8 mouse cellular contexts compared by ENCODE assay signal in the genomic region with DNA sequence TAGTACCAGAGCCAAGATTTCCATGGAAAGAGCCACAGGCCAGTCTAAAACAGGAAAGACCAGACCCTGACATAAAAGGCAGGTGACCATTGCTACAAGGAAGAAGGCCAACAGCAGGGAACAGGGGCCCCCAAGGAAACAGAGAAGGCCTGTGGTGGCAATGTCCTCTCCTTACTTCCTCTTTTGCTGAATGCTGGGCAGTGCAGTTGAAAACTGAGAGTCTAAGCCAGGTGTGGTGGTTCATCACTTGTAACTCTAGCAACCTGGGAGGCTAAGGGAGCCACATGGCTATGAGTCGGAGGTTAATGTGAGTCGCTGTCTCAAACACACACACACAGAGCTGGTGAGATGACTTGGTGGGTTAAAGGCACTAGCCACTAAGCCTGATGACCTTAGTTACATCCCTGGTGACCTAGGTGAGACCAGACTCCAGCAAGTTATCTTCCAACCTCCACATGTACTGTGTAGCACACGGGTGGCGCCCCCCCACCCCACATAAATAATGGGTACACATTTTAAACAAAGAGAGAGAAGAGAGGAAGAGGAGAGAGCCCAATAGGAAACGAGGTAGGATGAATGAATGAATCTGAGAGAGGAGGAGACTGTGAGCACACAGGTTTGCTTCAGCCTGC. TPM values are rescaled to one million over a fixed set of nuclear protein-coding genes. Genes with fewer than 3 reads are reported as not detected.
DNase-seq lines count a peak whose midpoint lies in the region; ATAC-seq lines count a peak whose summit lies in the region.

No protein-coding gene starts in this region.

- ATAC-seq in kidney, embryonic 16.5 days (ENCODE audit: low FRiP score, low TSS enrichment), result no peak
- no peak for ATAC-seq in limb, embryonic 13.5 days (ENCODE audit: low FRiP score, low read depth)
- ATAC-seq in neural tube, embryonic 12.5 days (ENCODE audit: low FRiP score, low read depth), result no peak

- H3K27ac ChIP-seq in kidney, embryonic 16.5 days (ENCODE audit: low read length), result no peak overlapping the region
- peak overlapping the region; percentile 91; the same call in 1 of the 2 replicates for H3K27ac ChIP-seq in embryonic facial prominence, embryonic 10.5 days (replicated peaks)
- H3K27ac ChIP-seq in limb, embryonic 13.5 days, result no peak overlapping the region
- no peak overlapping the region for H3K27ac ChIP-seq in neural tube, embryonic 12.5 days

- H3K9ac ChIP-seq in kidney, embryonic 16.5 days (replicated peaks; ENCODE audit: low read length), result peak overlapping the region; percentile 78; the same call in 1 of the 2 replicates
- H3K9ac ChIP-seq in limb, embryonic 13.5 days, result peak overlapping the region; percentile 82
- no peak overlapping the region for H3K9ac ChIP-seq in neural tube, embryonic 12.5 days

- H3K9me3 ChIP-seq in kidney, embryonic 16.5 days (ENCODE audit: low read length), result peaks cover 21% of the 10 kb centered on the region
- H3K9me3 ChIP-seq in embryonic facial prominence, embryonic 10.5 days, result peaks cover 11% of the 10 kb centered on the region; the same call in 1 of the 2 replicates
- peaks cover 10% of the 10 kb centered on the region for H3K9me3 ChIP-seq in limb, embryonic 13.5 days
- 0 out of 2 replicates have a peak, but pooled peaks cover 11% of the 10 kb centered on the region for H3K9me3 ChIP-seq in neural tube, embryonic 12.5 days

- H3K4me1 ChIP-seq in kidney, embryonic 16.5 days (ENCODE audit: insufficient read depth, low read length), result peaks cover 7% of the 10 kb centered on the region
- peaks cover 26% of the 10 kb centered on the region for H3K4me1 ChIP-seq in embryonic facial prominence, embryonic 10.5 days
- peaks cover 18% of the 10 kb centered on the region for H3K4me1 ChIP-seq in limb, embryonic 13.5 days
- H3K4me1 ChIP-seq in neural tube, embryonic 12.5 days, result peaks cover 10% of the 10 kb centered on the region; the same call in 1 of the 2 replicates

- no peaks in the 10 kb centered on the region for H3K27me3 ChIP-seq in kidney, embryonic 16.5 days (ENCODE audit: insufficient read depth, low read length)
- H3K27me3 ChIP-seq in embryonic facial prominence, embryonic 10.5 days (replicated peaks; ENCODE audit: low read depth, poor library complexity, severe bottlenecking), result no peaks in the 10 kb centered on the region
- H3K27me3 ChIP-seq in limb, embryonic 13.5 days, result no peaks in the 10 kb centered on the region
- H3K27me3 ChIP-seq in neural tube, embryonic 12.5 days (replicated peaks), result no peaks in the 10 kb centered on the region

- peaks cover 5% of the 10 kb centered on the region; the same call in 1 of the 2 replicates for H3K36me3 ChIP-seq in kidney, embryonic 16.5 days (ENCODE audit: insufficient read depth, low read length)
- H3K36me3 ChIP-seq in embryonic facial prominence, embryonic 10.5 days (replicated peaks), result peaks cover 25% of the 10 kb centered on the region
- H3K36me3 ChIP-seq in limb, embryonic 13.5 days, result 0 out of 2 replicates have a peak, but pooled peaks cover 4% of the 10 kb centered on the region
- no peaks in the 10 kb centered on the region for H3K36me3 ChIP-seq in neural tube, embryonic 12.5 days

- WGBS in kidney, embryonic 16.5 days, result 40% methylated on average over 5 of the region's 5 CpGs
- WGBS in embryonic facial prominence, embryonic 10.5 days, result 76% methylated on average over 5 of the region's 5 CpGs
- 62% methylated on average over 5 of the region's 5 CpGs for WGBS in limb, embryonic 13.5 days
- WGBS in neural tube, embryonic 12.5 days, result 75% methylated on average over 5 of the region's 5 CpGs

- peak overlapping the region; percentile 72 for H3K4me2 ChIP-seq in kidney, embryonic 16.5 days (replicated peaks; ENCODE audit: low read depth, low read length)
- H3K4me2 ChIP-seq in limb, embryonic 13.5 days (replicated peaks), result peak overlapping the region; percentile 69
- H3K4me2 ChIP-seq in neural tube, embryonic 12.5 days (replicated peaks), result peak overlapping the region; percentile 77

- no peak for DNase-seq in kidney, postnatal 4 days
- no peak for DNase-seq in embryonic facial prominence, embryonic 10.5 days (ENCODE audit: low spot score)
- DNase-seq in right cerebral cortex, postnatal 10 days (ENCODE audit: low spot score in 2 of 2), result no peak
- DNase-seq in yolk sac, embryonic 10.5 days (ENCODE audit: low spot score), result no peak
- DNase-seq in cerebellum, adult 8-10 months, result no peak

- H3K4me3 ChIP-seq in kidney, embryonic 16.5 days (ENCODE audit: low read length), result peak overlapping the region; percentile 69
- peak overlapping the region; percentile 73 for H3K4me3 ChIP-seq in embryonic facial prominence, embryonic 10.5 days
- peak overlapping the region; percentile 71 for H3K4me3 ChIP-seq in limb, embryonic 13.5 days
- no peak overlapping the region for H3K4me3 ChIP-seq in neural tube, embryonic 12.5 days

RNA-seq across cellular contexts. Expression of gene Gusb, which starts 1.4 kb away (rescaled TPM):
- 55.0 and 59.4 TPM in 2 replicates for polyA plus RNA-seq in kidney, embryonic 16.5 days (2015; fragmentation: Nextera tagmentation; extraction: Ambion mirVana)
- polyA plus RNA-seq in embryonic facial prominence, embryonic 10.5 days (2016; fragmentation: Nextera tagmentation; extraction: Ambion mirVana), result 45.3 and 47.7 TPM in 2 replicates
- 43.4 and 45.3 TPM in 2 replicates for polyA plus RNA-seq in limb, embryonic 13.5 days (2015; fragmentation: Nextera tagmentation; extraction: Ambion mirVana)
- polyA plus RNA-seq in neural tube, embryonic 12.5 days (2016; fragmentation: Nextera tagmentation; extraction: Ambion mirVana), result 29.6 TPM in 2 replicates

RNA-seq across cellular contexts. Expression of gene Asl, which starts 27.6 kb away (rescaled TPM):
- 59.2 and 73.9 TPM in 2 replicates for polyA plus RNA-seq in kidney, embryonic 16.5 days (2015; fragmentation: Nextera tagmentation; extraction: Ambion mirVana)
- 34.2 and 34.8 TPM in 2 replicates for polyA plus RNA-seq in embryonic facial prominence, embryonic 10.5 days (2016; fragmentation: Nextera tagmentation; extraction: Ambion mirVana)
- 32.1 and 33.6 TPM in 2 replicates for polyA plus RNA-seq in limb, embryonic 13.5 days (2015; fragmentation: Nextera tagmentation; extraction: Ambion mirVana)
- 31.7 and 37.2 TPM in 2 replicates for polyA plus RNA-seq in neural tube, embryonic 12.5 days (2016; fragmentation: Nextera tagmentation; extraction: Ambion mirVana)

RNA-seq across cellular contexts. Expression of gene Crcp, which starts 27.6 kb away (rescaled TPM):
- polyA plus RNA-seq in kidney, embryonic 16.5 days (2015; fragmentation: Nextera tagmentation; extraction: Ambion mirVana), result 43.7 and 46.2 TPM in 2 replicates
- 53.3 and 54.4 TPM in 2 replicates for polyA plus RNA-seq in embryonic facial prominence, embryonic 10.5 days (2016; fragmentation: Nextera tagmentation; extraction: Ambion mirVana)
- polyA plus RNA-seq in limb, embryonic 13.5 days (2015; fragmentation: Nextera tagmentation; extraction: Ambion mirVana), result 45.6 and 47.3 TPM in 2 replicates
- 61.5 and 65.3 TPM in 2 replicates for polyA plus RNA-seq in neural tube, embryonic 12.5 days (2016; fragmentation: Nextera tagmentation; extraction: Ambion mirVana)

RNA-seq across cellular contexts. Expression of gene Vkorc1l1, which starts 59.7 kb away (rescaled TPM):
- 20.4 and 22.3 TPM in 2 replicates for polyA plus RNA-seq in kidney, embryonic 16.5 days (2015; fragmentation: Nextera tagmentation; extraction: Ambion mirVana)
- 29.2 and 34.7 TPM in 2 replicates for polyA plus RNA-seq in embryonic facial prominence, embryonic 10.5 days (2016; fragmentation: Nextera tagmentation; extraction: Ambion mirVana)
- 26.9 and 28.7 TPM in 2 replicates for polyA plus RNA-seq in limb, embryonic 13.5 days (2015; fragmentation: Nextera tagmentation; extraction: Ambion mirVana)
- polyA plus RNA-seq in neural tube, embryonic 12.5 days (2016; fragmentation: Nextera tagmentation; extraction: Ambion mirVana), result 39.2 and 42.3 TPM in 2 replicates
